Comparison of ENCODE assay signal across 28 mouse cellular contexts in the genomic region with DNA sequence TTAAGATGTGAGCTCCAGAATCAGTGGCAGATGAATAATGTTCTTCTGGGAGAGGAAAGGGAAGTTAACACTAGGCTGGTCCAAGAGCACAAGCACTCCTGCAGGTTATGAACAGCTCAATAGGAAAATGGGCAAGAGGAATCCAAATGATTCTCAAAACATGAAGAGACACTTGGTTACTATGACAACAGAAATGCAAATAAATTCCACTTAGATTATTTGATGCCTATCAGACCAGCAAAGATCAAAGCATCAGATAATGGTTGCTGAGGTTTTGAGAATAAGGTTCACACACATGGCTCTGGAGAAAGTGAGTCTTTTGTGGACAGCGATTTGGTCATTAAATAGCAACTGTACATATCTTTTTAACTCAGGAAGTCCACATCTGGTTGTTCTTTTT. TPM values are rescaled to one million over a fixed set of nuclear protein-coding genes. Genes with fewer than 3 reads are reported as not detected.
"Had no signal": no experiment of that assay in that cellular context is flagged by ENCODE, and none has a peak within 500 bp of the region (broad histone marks: within the 10 kb centered on the region; RNA-seq: fewer than 3 reads in every experiment).

No protein-coding gene starts in this region.

- ATAC-seq: intestine, postnatal 0 days; midbrain, embryonic 16.5 days had no signal

- DNase-seq: kidney, adult 2 months; kidney, postnatal 10 days; kidney, postnatal 36 days; layer of hippocampus, postnatal 36 days; left cerebral cortex, postnatal 4 days; lung, adult 18-20 months; lung, postnatal 10 days; right cerebral cortex, adult 18-20 months; right cerebral cortex, postnatal 14 days; right cerebral cortex, postnatal 4 days; thymus, adult 2 months; thymus, postnatal 14 days had no signal

RNA-seq across cellular contexts. Expression of a gene that starts 12.0 kb away (rescaled TPM):
- polyA plus RNA-seq: limb, embryonic 12.5 days; midbrain, embryonic 16.5 days; neural tube, embryonic 12.5 days; neural tube, embryonic 15.5 days had no signal

RNA-seq across cellular contexts. Expression of a gene that starts 19.0 kb away (rescaled TPM):
- total RNA-seq: layer of hippocampus, adult 8-10 months; layer of hippocampus, postnatal 10 days; layer of hippocampus, postnatal 36 days; left cerebral cortex, adult 2 months; left cerebral cortex, postnatal 10 days; left cerebral cortex, postnatal 4 days had no signal
- polyA plus RNA-seq: intestine, postnatal 0 days; kidney, embryonic 15.5 days; limb, embryonic 12.5 days; limb, embryonic 15.5 days; liver, embryonic 11.5 days; macrophage; midbrain, embryonic 12.5 days; midbrain, embryonic 16.5 days; neural tube, embryonic 12.5 days; neural tube, embryonic 15.5 days; stomach, embryonic 14.5 days; stomach, postnatal 0 days had no signal
